Mouse (Mus musculus): ENCODE results near the gene Spint2. TPM values are rescaled to one million over a fixed set of nuclear protein-coding genes. Genes with fewer than 3 reads are reported as not detected.

Spint2 gene
- total and polyA plus RNA-seq, 2 experiments from 2014 or later = 46.6 to 81.6 TPM

GRCm38 (mm10) chr7:29306619-29307018, 24.9 kb upstream of the Spint2 start:
- TF ChIP-seq CTCF (IDR thresholded peaks at IDR 0.05; ENCODE audit: low read depth) (peak; percentile 32), EP300 (IDR thresholded peaks at IDR 0.05; ENCODE audit: low read depth) (no peak)
- no peaks in the 10 kb centered on the region for H3K9me3 ChIP-seq (replicated peaks; ENCODE audit: control insufficient read depth, low read length)
- peaks cover 22% of the 10 kb centered on the region for H3K4me1 ChIP-seq (ENCODE audit: control insufficient read depth, insufficient read depth)
- no peak overlapping the region for H3K27ac ChIP-seq (ENCODE audit: low read depth)
- ATAC-seq (ENCODE audit: insufficient read depth, low read depth) (no peak), DNase-seq (ENCODE audit: low spot score) (no peak)
- peaks cover 92% of the 10 kb centered on the region for H3K27me3 ChIP-seq (ENCODE audit: control insufficient read depth, insufficient read depth, low read length)
- H3K4me3 ChIP-seq (ENCODE audit: low read depth, low read length) = no peak overlapping the region
- H3K36me3 ChIP-seq (replicated peaks; ENCODE audit: control insufficient read depth, insufficient read depth, low read length) = no peaks in the 10 kb centered on the region
- WGBS = 36% methylated on average over 7 of the region's 7 CpGs
- H3K9ac ChIP-seq (replicated peaks; ENCODE audit: low read depth, low read length) = no peak overlapping the region
- no peak overlapping the region for H3K4me2 ChIP-seq (ENCODE audit: low read depth, low read length)

- ATAC-seq (ENCODE audit: insufficient read depth, low read depth) (no peak), DNase-seq (ENCODE audit: low spot score) (no peak)
- TF ChIP-seq EP300 (IDR thresholded peaks at IDR 0.05; ENCODE audit: low read depth) (no peak), CTCF (IDR thresholded peaks at IDR 0.05; ENCODE audit: low read depth) (no peak)
- no peak overlapping the region for H3K4me2 ChIP-seq (ENCODE audit: low read depth, low read length)
- H3K4me1 ChIP-seq (ENCODE audit: control insufficient read depth, insufficient read depth) = peaks cover 22% of the 10 kb centered on the region
- H3K9ac ChIP-seq (replicated peaks; ENCODE audit: low read depth, low read length) = no peak overlapping the region
- peaks cover 87% of the 10 kb centered on the region for H3K27me3 ChIP-seq (ENCODE audit: control insufficient read depth, insufficient read depth, low read length)
- no peaks in the 10 kb centered on the region for H3K9me3 ChIP-seq (replicated peaks; ENCODE audit: control insufficient read depth, low read length)
- no peak overlapping the region for H3K4me3 ChIP-seq (ENCODE audit: low read depth, low read length)
- no peaks in the 10 kb centered on the region for H3K36me3 ChIP-seq (replicated peaks; ENCODE audit: control insufficient read depth, insufficient read depth, low read length)
- H3K27ac ChIP-seq (ENCODE audit: low read depth) = no peak overlapping the region
- WGBS = 65% methylated on average over 7 of the region's 7 CpGs
Observed at GRCm38 (mm10) chr7:29306108-29306507, 24.4 kb upstream of the Spint2 start.

GRCm38 (mm10) chr7:29305263-29305988, 23.7 kb upstream of the Spint2 start:
- Histone ChIP-seq H3K27ac (ENCODE audit: low read depth) (no peak overlapping the region), H3K9me3 (replicated peaks; ENCODE audit: control insufficient read depth, low read length) (no peaks in the 10 kb centered on the region), H3K4me1 (ENCODE audit: control insufficient read depth, insufficient read depth) (peaks cover 22% of the 10 kb centered on the region), H3K4me3 (ENCODE audit: low read depth, low read length) (peak overlapping the region; percentile 53; the same call in 1 of the 2 replicates), H3K4me2 (ENCODE audit: low read depth, low read length) (peak overlapping the region; percentile 75), H3K36me3 (replicated peaks; ENCODE audit: control insufficient read depth, insufficient read depth, low read length) (no peaks in the 10 kb centered on the region), H3K27me3 (ENCODE audit: control insufficient read depth, insufficient read depth, low read length) (peaks cover 80% of the 10 kb centered on the region), H3K9ac (replicated peaks; ENCODE audit: low read depth, low read length) (no peak overlapping the region)
- 30% methylated on average over 9 of the region's 9 CpGs for WGBS
- TF ChIP-seq CTCF (IDR thresholded peaks at IDR 0.05; ENCODE audit: low read depth) = no peak
- TF ChIP-seq EP300 (IDR thresholded peaks at IDR 0.05; ENCODE audit: low read depth) = no peak
- ATAC-seq (ENCODE audit: insufficient read depth, low read depth) (no peak), DNase-seq (ENCODE audit: low spot score) (no peak)

- Histone ChIP-seq H3K9me3 (replicated peaks; ENCODE audit: control insufficient read depth, low read length) (no peaks in the 10 kb centered on the region), H3K27me3 (ENCODE audit: control insufficient read depth, insufficient read depth, low read length) (peaks cover 73% of the 10 kb centered on the region), H3K36me3 (replicated peaks; ENCODE audit: control insufficient read depth, insufficient read depth, low read length) (no peaks in the 10 kb centered on the region), H3K4me1 (ENCODE audit: control insufficient read depth, insufficient read depth) (peaks cover 22% of the 10 kb centered on the region), H3K27ac (ENCODE audit: low read depth) (no peak overlapping the region), H3K4me3 (ENCODE audit: low read depth, low read length) (peak overlapping the region; percentile 53), H3K4me2 (ENCODE audit: low read depth, low read length) (peak overlapping the region; percentile 75), H3K9ac (replicated peaks; ENCODE audit: low read depth, low read length) (no peak overlapping the region)
- DNase-seq (ENCODE audit: low spot score) (no peak), ATAC-seq (ENCODE audit: insufficient read depth, low read depth) (no peak)
- WGBS = under 1% methylated on average over 47 of the region's 48 CpGs
- TF ChIP-seq EP300 (IDR thresholded peaks at IDR 0.05; ENCODE audit: low read depth) (no peak), CTCF (IDR thresholded peaks at IDR 0.05; ENCODE audit: low read depth) (no peak)
Observed at GRCm38 (mm10) chr7:29304463-29305262, 23.0 kb upstream of the Spint2 start.

DNA sequence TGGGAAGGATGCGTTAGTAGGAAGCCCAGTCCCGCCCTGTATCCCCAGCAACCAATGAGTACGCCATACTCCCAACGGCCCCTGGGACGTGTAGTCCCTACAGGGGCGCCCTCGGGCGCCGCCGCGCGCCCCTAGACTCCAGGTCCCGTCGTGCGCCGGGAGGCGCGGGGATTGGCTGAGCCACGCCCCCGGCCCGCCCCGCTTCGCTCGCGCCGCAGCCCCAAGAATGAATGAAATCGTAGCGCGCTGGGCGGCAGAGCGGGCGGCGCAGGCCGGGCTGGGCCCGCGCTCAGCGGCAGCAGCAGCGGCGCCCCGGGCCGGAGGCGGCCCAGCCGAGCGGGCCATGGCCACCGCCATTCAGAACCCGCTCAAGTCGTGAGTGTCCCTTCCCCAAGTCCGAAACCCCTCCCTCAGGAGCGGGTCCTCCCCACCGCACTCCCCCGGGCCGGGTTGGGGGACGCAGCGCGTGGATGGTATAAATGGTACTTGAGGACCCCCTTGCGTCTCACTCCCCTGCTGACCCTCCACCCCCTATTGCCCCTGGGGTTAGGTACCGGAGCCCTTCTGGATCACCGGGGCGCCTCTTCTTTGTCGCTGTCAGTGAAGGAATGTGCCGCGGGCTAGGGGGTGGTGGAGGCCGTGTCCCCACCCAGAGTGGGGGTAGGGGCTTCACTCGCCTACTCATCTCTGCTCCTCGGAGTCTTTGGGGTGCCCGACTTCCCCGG, 22.2 kb upstream of the Spint2 start, which contains the start of gene Dpf1:
TSS of gene Dpf1 (plus strand) at position 214 of the 725 bp plus-strand sequence.
- H3K9me3 ChIP-seq (replicated peaks; ENCODE audit: control insufficient read depth, low read length) = no peaks in the 10 kb centered on the region
- peak; percentile 51 for DNase-seq (ENCODE audit: low spot score)
- 0 out of 2 replicates have a peak within 1 kb of the TSS, but pooled peaks have one; percentile 20 for H3K9ac ChIP-seq (replicated peaks; ENCODE audit: low read depth, low read length)
- peak within 1 kb of the TSS; percentile 75 for H3K4me2 ChIP-seq (ENCODE audit: low read depth, low read length)
- H3K4me3 ChIP-seq (ENCODE audit: low read depth, low read length) = peak within 1 kb of the TSS; percentile 53
- H3K36me3 ChIP-seq (replicated peaks; ENCODE audit: control insufficient read depth, insufficient read depth, low read length) = no peaks in the 10 kb centered on the region
- peak; percentile 79 for ATAC-seq (ENCODE audit: insufficient read depth, low read depth)
- TF ChIP-seq EP300 (IDR thresholded peaks at IDR 0.05; ENCODE audit: low read depth) (no peak), CTCF (IDR thresholded peaks at IDR 0.05; ENCODE audit: low read depth) (no peak)
- WGBS = under 1% methylated on average over 62 of the region's 67 CpGs
- H3K4me1 ChIP-seq (ENCODE audit: control insufficient read depth, insufficient read depth) = peaks cover 17% of the 10 kb centered on the region
- H3K27me3 ChIP-seq (ENCODE audit: control insufficient read depth, insufficient read depth, low read length) = peaks cover 65% of the 10 kb centered on the region
- no peak within 1 kb of the TSS for H3K27ac ChIP-seq (ENCODE audit: low read depth)
